Mouse (Mus musculus): ENCODE data around the gene Trim26.

- TF ChIP-seq ZC3H11A (IDR thresholded peaks at IDR 0.05; ENCODE audit: borderline replicate concordance, low read depth, low read length) (0 out of 2 replicates have a peak, but pooled peaks have one; percentile 17), CHD2 (IDR thresholded peaks at IDR 0.05; ENCODE audit: low read depth, low read length) (no peak), MAFK (IDR thresholded peaks at IDR 0.05; ENCODE audit: insufficient read depth, low read depth, low read length) (no peak), HCFC1 (IDR thresholded peaks at IDR 0.05; ENCODE audit: borderline replicate concordance, insufficient read depth, low read length) (no peak)
Observed at GRCm38 (mm10) chr17:36892362-36892761, 55.4 kb downstream of the Trim26 start.
